Mouse (Mus musculus): ENCODE measurements at regions not wholly inside any gene's neighbourhood (a gene's known extent, or its start where the extent isn't known, plus 50 kb on each side); places are given as distances from the start of the nearest gene placed in this dataset.

GRCm38 (mm10) chr13:28750949-28751692 is 202.4 kb downstream of the Sox4 start:
- DNase-seq: no peak

DNA sequence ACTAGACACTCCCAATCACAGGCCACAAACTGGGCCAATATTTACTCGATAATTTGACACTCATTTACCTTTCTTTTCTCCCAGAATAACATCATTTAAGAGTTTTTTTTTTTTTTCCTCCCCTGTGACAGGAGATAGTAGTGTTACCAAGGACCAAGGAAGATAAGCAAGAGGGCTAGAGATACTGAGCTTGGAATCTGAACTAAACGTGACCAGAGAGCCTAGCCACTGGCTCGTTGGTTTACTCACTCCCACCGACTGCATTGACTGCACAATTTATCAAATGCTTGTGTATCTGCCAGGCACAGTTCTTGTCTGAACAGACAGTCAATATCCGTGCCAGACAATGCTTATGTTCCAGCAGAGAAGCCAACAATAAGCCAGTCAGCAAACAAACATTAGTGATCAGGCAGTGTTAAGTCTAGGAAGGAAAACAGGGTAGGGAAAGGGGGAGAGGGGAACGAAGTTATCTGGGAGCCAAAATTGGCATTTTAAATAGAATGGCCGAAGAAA is 213.3 kb downstream of the Sox4 start:
- no peak for DNase-seq

- peak; percentile 50 to 65 for DNase-seq
Observed at GRCm38 (mm10) chr13:28738160-28739100, 215.1 kb downstream of the Sox4 start.

- no peak for DNase-seq
Observed at GRCm38 (mm10) chr13:28732475-28732874, 221.0 kb downstream of the Sox4 start.

GRCm38 (mm10) chr13:28732036-28732435 is 221.5 kb downstream of the Sox4 start:
- DNase-seq: peak in 1 of 2 experiments; percentile 23

DNA sequence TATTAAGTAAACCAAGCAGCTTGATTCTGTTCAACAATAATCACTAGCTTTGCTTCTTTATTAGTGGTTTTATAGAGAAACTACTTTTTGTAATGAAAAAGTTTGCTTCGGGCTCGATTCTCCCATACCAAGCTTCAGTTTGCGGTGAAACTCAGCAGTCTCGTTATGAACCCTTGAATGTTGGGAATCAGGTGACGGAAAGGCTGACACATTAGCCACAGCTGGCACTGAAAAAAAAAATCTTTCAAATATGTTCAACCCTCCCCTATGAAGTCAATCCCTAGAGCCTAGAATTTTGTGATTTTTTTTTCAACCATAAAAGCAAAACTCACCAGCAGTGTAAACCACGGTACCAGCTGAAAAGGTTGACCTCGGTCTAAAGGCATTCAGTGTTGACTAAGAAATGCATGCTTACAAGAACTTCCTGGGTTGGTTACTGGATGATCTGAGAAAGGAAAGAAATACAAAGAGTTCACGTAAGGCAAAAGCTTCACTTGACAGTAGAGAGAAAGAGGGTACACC is 223.4 kb downstream of the Sox4 start:
- no peak for DNase-seq

GRCm38 (mm10) chr13:28728768-28729167 is 224.7 kb downstream of the Sox4 start:
- no peak for DNase-seq

GRCm38 (mm10) chr13:28724300-28724699 is 229.2 kb downstream of the Sox4 start:
- DNase-seq: peak; percentile 30 to 52

DNA sequence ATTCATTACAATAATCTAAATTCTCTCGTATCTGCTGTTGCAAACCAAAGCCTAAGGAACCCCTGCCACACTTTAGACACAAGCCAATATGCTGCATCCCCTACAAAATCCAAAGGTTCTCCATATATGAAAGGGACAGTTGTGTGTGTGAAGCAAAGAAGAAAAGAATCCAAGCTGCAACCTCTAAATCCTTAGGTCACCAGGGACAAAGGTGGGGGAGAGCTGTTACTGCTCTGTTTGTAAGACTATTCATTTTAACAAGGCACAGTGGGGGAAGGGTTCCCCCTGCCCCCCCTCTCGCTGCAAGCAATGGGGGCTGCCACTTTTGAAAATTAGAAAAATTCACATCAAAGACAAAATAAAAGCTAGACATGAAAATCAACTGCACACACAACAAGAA is 231.4 kb downstream of the Sox4 start:
- DNase-seq: no peak

- DNase-seq: peak; percentile 45 to 52
Observed at GRCm38 (mm10) chr13:28721548-28721981, 231.9 kb downstream of the Sox4 start.

DNA sequence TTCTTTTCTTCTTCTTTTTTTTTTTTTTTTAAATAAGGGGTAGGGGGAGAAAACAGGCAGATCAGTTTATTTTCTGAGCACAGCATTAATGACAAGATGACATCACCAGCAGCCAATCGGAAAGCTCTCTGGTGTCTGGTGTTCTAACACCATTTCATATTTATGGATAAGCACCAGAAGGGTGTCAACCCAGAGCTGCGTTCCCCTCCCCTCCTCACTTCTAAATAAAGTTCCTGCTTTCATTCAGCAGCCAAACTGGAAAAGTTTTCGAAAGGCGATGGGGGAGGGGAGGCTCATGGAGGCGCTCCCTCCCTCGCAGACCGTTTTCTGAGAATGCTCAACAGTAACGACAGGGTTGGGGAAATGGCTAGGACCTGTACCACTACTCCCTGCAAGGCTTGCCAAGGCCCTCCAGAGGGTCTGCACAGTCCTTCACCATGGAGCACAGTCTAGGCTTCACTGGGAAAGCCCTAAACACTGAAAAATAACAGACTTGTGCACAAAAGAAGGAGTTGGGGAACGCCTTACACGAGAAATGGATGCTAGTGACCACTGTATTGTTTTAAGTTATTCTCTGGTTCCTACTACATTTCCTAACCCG is 232.8 kb downstream of the Sox4 start:
- peak in 1 of 2 experiments; percentile 12 for DNase-seq

- DNase-seq: no peak
Observed at GRCm38 (mm10) chr13:28720169-28720568, 233.3 kb downstream of the Sox4 start.

DNA sequence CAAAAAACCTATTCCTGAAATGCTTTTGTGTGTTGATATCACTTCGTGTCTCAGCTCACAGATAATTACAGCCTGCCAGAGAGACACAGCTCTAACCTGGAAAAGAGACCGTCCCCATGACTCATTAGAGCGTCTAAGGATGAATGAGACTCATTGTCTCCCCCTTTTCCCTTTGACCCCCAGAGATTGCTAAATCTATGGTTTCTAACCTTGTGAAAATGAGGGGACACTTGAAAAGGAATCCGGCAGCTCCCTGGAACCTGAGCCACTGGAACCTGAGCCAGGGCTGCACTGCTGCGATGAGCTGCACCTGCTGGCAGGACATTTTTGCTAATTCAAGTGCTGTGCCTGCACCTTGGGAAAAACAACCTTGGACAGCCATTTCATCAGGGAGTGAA is 234.6 kb downstream of the Sox4 start:
- no peak for DNase-seq

- peak; percentile 26 to 70 for DNase-seq
Observed at GRCm38 (mm10) chr13:28718169-28718867, 235.2 kb downstream of the Sox4 start.

- no peak for DNase-seq
Observed at GRCm38 (mm10) chr13:28717404-28717803, 236.1 kb downstream of the Sox4 start.

DNA sequence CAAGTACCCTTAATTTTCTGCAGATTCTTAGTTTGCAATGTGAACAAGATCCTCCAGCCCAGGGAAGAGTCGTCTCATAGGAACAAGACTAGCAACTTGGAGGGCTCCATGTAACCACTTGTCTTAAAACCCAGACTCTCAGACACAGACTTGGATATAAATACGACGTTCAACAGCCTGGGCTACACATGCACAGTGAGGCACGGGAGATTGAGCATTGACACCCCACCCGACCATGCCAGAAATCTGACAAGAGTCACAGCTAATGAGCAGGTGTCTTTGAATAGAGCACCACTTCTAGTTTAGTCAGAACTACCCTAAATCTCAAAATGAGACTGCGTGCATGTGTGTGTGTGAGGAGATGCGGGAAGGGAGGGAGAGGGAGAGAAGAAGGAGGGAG is 243.5 kb downstream of the Sox4 start:
- no peak for DNase-seq

DNA sequence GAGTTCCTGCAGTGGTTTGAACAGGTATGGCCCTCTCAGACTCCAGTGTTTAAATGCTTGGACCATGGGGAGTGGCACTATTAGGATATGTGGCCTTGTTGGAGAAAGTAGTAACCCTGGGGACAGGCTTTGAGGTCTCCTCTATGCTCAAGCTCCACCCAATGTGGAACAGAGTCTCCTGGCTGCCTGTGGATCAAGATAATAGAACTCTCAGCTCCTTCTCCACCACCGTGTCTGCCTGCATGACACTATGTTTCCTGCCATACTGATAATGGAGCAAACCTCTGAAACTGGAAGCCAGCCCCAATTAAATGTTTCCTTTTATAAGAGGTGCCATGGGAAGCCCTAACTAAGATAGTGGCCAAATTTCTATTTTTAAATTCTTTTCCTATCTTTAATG is 252.2 kb downstream of the Sox4 start:
- DNase-seq: no peak

DNA sequence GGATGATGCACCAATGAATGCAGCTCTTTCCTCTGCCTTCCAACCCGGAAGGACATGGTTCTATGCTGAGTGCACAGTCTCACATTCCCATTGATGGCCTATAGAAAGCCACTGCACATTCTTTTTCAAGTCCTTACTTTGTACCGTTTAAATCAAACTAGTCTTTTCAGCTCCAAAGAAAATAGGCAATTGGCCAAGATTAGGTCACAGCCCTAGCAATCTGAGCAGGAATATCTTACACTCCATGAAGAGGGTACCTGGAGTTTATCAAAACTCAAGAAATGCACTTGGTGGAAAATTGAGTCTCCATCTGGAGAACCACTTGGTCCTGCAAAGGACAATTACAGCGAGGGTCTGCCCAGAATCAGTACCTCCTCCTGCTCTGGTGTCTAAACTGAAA is 253.4 kb downstream of the Sox4 start:
- DNase-seq: no peak

DNA sequence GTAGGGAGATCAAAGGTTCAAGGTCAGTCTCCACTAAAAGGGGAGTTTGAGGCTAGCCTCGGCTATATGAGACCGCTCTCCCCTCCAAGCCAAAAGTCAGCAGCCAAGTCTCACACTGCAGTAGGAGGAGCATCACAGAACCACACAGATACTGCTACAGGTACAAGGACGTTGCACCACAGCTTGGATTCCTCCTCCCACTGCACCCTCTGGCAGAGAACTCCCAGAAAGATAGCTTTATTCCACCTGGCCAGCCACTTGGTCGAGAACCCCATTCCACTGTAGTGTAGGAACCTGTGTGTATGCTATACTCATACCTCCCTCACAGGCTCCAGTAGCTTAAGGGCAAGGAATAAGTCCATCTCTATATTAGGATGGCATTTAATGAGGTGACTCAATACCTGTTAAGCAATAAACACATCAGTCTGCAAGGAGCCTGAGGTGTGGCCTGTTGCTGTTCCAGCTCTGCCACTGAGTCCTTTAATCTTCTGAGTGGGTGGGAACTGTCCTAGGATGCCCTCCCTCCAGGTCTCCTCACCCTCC is 254.0 kb downstream of the Sox4 start:
- DNase-seq: no peak

DNA sequence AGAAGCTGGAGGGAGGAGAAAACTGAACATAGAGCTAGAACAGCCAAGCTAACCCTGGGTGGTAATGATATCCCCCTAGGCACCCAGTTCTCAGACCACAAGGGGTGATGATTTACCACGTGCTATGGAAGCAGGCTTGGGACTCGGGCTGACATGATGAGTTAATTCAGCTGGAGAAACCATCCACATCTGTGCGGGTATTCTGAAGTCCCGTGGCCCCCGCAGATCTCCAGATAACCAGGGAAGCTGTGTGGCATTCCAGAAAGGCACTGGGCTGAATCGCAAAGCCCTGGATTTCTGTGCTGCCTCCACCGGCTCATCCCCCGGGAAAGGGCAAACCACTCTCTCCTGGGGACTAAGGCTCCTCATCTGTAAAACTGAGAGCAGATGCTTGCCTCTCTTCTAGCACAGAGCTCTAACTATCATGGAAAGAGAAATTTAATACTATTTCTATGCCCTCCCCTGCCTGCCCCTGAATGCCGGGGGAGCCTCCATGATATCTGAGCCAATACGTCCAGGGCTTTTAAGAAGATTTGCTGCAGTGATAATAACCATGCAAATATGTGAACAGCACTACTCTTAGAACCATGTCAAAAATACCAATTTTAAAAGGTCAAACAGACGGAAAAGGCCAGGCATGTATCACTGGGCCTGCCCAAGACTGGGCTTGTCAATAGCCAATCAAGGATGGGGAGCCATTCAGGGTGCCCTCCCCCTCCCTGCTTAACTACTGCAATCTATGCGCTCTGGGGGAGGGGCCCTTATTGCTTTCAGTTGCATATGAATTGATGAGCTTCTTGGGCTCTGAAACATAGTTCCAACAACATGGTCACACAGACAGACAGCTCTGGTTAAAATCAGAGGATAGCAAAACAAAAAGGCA is 255.5 kb downstream of the Sox4 start:
- DNase-seq: peak; percentile 22 to 41

- DNase-seq: no peak
Observed at GRCm38 (mm10) chr13:28693078-28693477, 260.4 kb downstream of the Sox4 start.

Data from kidney, postnatal 25 days (tissue).